Mouse (Mus musculus) E14TG2a.4 (cell line): ENCODE measurements around the gene Adssl1.

Source experiments
- H3K27me3 ChIP-seq: 2 replicates; pipeline ENCODE4 v1.6.1; 2014; ENCODE audit warnings: low read length, control low read depth; ENCODE audit not compliant: insufficient read depth
- H3K36me3 ChIP-seq: 2 replicates; pipeline ENCODE4 v1.6.1; 2014; ENCODE audit warnings: low read length, control low read depth; ENCODE audit not compliant: insufficient read depth
- H3K4me1 ChIP-seq: replicated peaks from 2 replicates; pipeline ENCODE4 v1.6.1; 2014; ENCODE audit warnings: low read depth, low read length, control low read depth
- H3K4me3 ChIP-seq: replicated peaks from 2 replicates; pipeline ENCODE4 v1.5.1; 2014; ENCODE audit warnings: mild to moderate bottlenecking, low read length
- H3K9me3 ChIP-seq: 2 replicates; pipeline ENCODE4 v1.6.1; 2014; ENCODE audit warnings: low read length, control low read depth
- CTCF ChIP-seq: conservative IDR thresholded peaks from 2 replicates; pipeline ENCODE4 v1.5.1; 2014; ENCODE audit warnings: low read length
- NANOG ChIP-seq: IDR thresholded peaks from 2 replicates; pipeline ENCODE4 v1.6.1; 2014; ENCODE audit warnings: borderline replicate concordance, low read length, mixed read lengths
- POU5F1 ChIP-seq: IDR thresholded peaks from 2 replicates; pipeline ENCODE4 v1.6.1; 2014; ENCODE audit warnings: low read length, borderline replicate concordance

Gene Adssl1

GRCm38 (mm10) chr12:112590566-112591239 is 29.1 kb upstream of the Adssl1 start:
- peaks cover 10% of the 10 kb centered on the region; the same call in 1 of the 2 replicates for H3K36me3 ChIP-seq
- no peak for TF ChIP-seq POU5F1
- no peak for TF ChIP-seq NANOG
- TF ChIP-seq CTCF: no peak
- H3K27me3 ChIP-seq: peaks cover 54% of the 10 kb centered on the region
- peaks cover 76% of the 10 kb centered on the region for H3K4me1 ChIP-seq
- no peak overlapping the region for H3K4me3 ChIP-seq
- H3K9me3 ChIP-seq: no peaks in the 10 kb centered on the region

- H3K4me1 ChIP-seq: peaks cover 74% of the 10 kb centered on the region
- peaks cover 53% of the 10 kb centered on the region for H3K27me3 ChIP-seq
- no peak overlapping the region for H3K4me3 ChIP-seq
- H3K36me3 ChIP-seq: peaks cover 10% of the 10 kb centered on the region; the same call in 1 of the 2 replicates
- TF ChIP-seq CTCF (no peak), NANOG (no peak), POU5F1 (no peak)
- no peaks in the 10 kb centered on the region for H3K9me3 ChIP-seq
These were observed 28.6 kb upstream of the Adssl1 start for GRCm38 (mm10) chr12:112591240-112591639.

GRCm38 (mm10) chr12:112591730-112592129 is 28.1 kb upstream of the Adssl1 start:
- TF ChIP-seq CTCF: no peak
- peaks cover 50% of the 10 kb centered on the region for H3K27me3 ChIP-seq
- H3K4me1 ChIP-seq: peaks cover 74% of the 10 kb centered on the region
- no peak overlapping the region for H3K4me3 ChIP-seq
- H3K9me3 ChIP-seq: no peaks in the 10 kb centered on the region
- H3K36me3 ChIP-seq: peaks cover 10% of the 10 kb centered on the region; the same call in 1 of the 2 replicates

DNA sequence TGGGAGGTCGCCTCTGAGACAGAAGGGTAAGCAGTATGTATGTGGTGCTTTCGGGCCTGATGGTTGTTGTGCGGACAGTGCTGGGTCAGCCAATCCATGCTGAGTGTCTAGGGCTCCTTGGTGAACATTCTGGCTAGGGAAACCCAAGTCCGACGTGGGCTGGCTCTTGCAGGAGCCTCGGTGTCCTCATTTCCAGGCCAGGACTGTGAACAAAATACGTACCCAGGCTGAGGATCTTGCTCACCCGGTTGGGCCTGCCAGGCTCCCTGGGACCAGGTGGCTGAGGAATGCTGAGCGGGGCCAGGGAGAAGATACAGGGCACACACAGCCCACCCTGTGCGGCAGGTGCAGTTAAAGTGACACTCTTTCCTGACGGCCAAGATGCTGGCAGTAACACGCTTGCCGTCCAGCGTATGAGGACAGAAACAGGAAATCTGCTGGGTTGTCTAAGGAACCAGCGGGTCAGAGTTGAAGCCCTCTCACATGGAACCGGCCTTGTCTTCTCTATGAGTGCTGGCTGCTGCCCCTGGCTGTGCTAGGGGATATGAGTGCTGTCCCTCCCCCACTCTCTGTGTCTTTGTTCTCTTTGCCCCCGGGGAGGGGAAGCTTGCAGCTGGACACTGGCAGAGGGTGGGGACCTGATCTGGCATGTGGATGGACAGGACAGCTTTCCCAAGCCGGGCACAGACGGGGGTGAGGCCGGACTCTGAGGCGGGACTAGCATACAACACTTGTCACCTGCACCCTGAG is 26.7 kb upstream of the Adssl1 start:
- Histone ChIP-seq H3K4me3 (no peak overlapping the region), H3K36me3 (peaks cover 10% of the 10 kb centered on the region; the same call in 1 of the 2 replicates), H3K9me3 (no peaks in the 10 kb centered on the region), H3K27me3 (peaks cover 37% of the 10 kb centered on the region), H3K4me1 (peaks cover 69% of the 10 kb centered on the region)
- TF ChIP-seq CTCF (no peak), NANOG (no peak), POU5F1 (no peak)

DNA sequence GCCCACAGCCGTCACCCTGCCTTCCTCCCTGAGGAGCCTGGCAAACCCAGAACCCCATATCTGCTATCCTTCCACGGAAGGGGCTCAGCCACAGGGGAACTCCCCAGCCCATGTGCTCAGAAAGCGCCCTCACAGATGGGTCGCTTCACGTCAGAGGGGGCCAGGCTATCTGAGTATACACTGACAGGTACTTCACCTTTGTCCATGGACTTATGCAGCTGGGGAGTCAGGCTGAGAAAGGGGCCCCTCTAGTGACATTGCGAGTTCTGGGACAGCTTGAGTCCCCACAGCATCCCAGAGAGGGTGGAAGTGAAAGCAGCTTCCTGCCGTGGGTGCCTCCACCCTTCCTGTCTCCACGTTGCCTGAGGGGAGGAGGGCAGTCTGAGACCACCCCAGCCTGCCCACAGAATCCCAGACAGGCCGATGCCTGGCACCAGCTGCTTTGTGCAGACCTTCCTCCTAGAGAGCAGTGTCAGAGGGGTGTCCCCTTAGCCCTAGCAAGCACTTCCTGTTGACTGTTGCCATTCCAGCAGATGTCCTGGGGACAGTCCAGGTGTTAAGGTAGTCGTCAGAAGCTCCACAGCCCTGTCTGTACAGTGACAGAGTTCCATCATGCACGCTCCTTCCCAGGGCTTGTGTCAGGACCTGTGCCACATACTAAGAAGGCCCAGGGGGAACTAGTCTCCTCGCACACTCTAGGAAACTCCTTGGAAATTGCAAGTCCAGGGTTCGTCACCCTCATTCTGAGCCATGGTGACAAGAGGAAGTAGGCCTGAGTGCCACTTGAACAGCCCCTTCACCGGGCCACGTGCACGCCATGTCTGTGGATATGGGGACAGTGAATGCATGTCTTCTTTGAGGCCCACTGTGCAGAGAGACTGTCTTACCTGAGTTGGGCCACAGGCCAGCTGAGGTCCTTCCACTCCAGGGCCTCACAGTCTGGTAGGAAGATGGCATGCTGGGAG is 25.6 kb upstream of the Adssl1 start:
- Histone ChIP-seq H3K9me3 (no peaks in the 10 kb centered on the region), H3K36me3 (peaks cover 10% of the 10 kb centered on the region; the same call in 1 of the 2 replicates), H3K27me3 (peaks cover 29% of the 10 kb centered on the region), H3K4me1 (peaks cover 73% of the 10 kb centered on the region), H3K4me3 (no peak overlapping the region)
- TF ChIP-seq NANOG: no peak
- TF ChIP-seq POU5F1: no peak
- TF ChIP-seq CTCF: no peak

DNA sequence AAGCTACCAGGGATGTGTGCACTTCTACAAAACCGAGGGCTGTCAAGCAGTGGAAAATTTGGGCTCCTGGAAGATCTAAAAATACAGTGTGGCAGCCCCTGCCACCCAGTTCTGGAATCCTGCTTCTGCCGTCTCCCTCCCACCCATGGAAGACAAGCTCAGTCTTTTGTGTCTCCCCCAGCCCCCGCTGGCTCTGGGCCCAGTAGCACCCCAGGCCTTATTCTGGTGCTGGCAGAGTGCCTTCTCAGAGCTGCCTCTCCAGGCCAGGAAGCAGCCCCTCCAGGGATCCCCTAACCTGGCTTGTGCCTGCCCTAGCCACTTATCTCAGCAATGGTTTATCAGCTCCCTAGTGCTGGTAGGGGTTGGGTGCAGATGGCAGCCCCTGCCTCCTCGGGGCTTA is 24.9 kb upstream of the Adssl1 start:
- no peak overlapping the region for H3K4me3 ChIP-seq
- TF ChIP-seq CTCF (no peak), NANOG (no peak), POU5F1 (no peak)
- H3K36me3 ChIP-seq: peaks cover 10% of the 10 kb centered on the region; the same call in 1 of the 2 replicates
- H3K4me1 ChIP-seq: peaks cover 72% of the 10 kb centered on the region
- no peaks in the 10 kb centered on the region for H3K9me3 ChIP-seq
- H3K27me3 ChIP-seq: peaks cover 21% of the 10 kb centered on the region

- H3K36me3 ChIP-seq: peaks cover 14% of the 10 kb centered on the region
- H3K27me3 ChIP-seq: peaks cover 17% of the 10 kb centered on the region
- no peak overlapping the region for H3K4me3 ChIP-seq
- H3K9me3 ChIP-seq: no peaks in the 10 kb centered on the region
- TF ChIP-seq POU5F1 (no peak), NANOG (no peak), CTCF (no peak)
- peaks cover 76% of the 10 kb centered on the region for H3K4me1 ChIP-seq
These were observed 24.2 kb upstream of the Adssl1 start for GRCm38 (mm10) chr12:112595626-112596025.

GRCm38 (mm10) chr12:112596454-112596853 is 23.4 kb upstream of the Adssl1 start:
- Histone ChIP-seq H3K27me3 (peaks cover 8% of the 10 kb centered on the region; the same call in 1 of the 2 replicates), H3K4me1 (peaks cover 78% of the 10 kb centered on the region), H3K9me3 (no peaks in the 10 kb centered on the region), H3K36me3 (peaks cover 13% of the 10 kb centered on the region), H3K4me3 (no peak overlapping the region)
- TF ChIP-seq POU5F1 (no peak), NANOG (no peak), CTCF (no peak)
